Mouse (Mus musculus): ENCODE data around the gene Gm28308.

Gm28308 gene

GRCm38 (mm10) chr6:52246916-52247315 is 33.8 kb upstream of the Gm28308 start:
- DNase-seq (ENCODE audit: low read depth): no peak

- no peak for DNase-seq (ENCODE audit: low read depth)
Observed at GRCm38 (mm10) chr6:52246403-52246803, 33.3 kb upstream of the Gm28308 start.

- DNase-seq (ENCODE audit: low read depth): no peak
Observed at GRCm38 (mm10) chr6:52245757-52246142, 32.6 kb upstream of the Gm28308 start, which contains the start of gene Hoxa11. Hoxa11 (minus strand) TSS chr6:52245810.

- no peak for DNase-seq (ENCODE audit: low read depth)
Observed at GRCm38 (mm10) chr6:52245040-52245756, 32.1 kb upstream of the Gm28308 start.

- no peak for DNase-seq (ENCODE audit: low read depth)
Observed at GRCm38 (mm10) chr6:52244471-52245039, 31.4 kb upstream of the Gm28308 start.

- no peak for DNase-seq (ENCODE audit: low read depth)
Observed at GRCm38 (mm10) chr6:52243681-52244121, 30.6 kb upstream of the Gm28308 start.

- DNase-seq (ENCODE audit: low read depth): no peak
Observed at GRCm38 (mm10) chr6:52242801-52243332, 29.7 kb upstream of the Gm28308 start.

- no peak for DNase-seq (ENCODE audit: low read depth)
Observed at GRCm38 (mm10) chr6:52241001-52241621, 28.0 kb upstream of the Gm28308 start.

- DNase-seq (ENCODE audit: low read depth): peak; percentile 85
Observed at GRCm38 (mm10) chr6:52240389-52241000, 27.4 kb upstream of the Gm28308 start, which contains the start of gene Hoxa10. Hoxa10 (minus strand) TSS chr6:52240854.

GRCm38 (mm10) chr6:52239625-52240388 is 26.7 kb upstream of the Gm28308 start:
- DNase-seq (ENCODE audit: low read depth): no peak

- DNase-seq (ENCODE audit: low read depth): no peak
Observed at GRCm38 (mm10) chr6:52238976-52239375, 25.8 kb upstream of the Gm28308 start.

GRCm38 (mm10) chr6:52238155-52238545 is 25.0 kb upstream of the Gm28308 start:
- no peak for DNase-seq (ENCODE audit: low read depth)

- DNase-seq (ENCODE audit: low read depth): no peak
Observed at GRCm38 (mm10) chr6:52237346-52238154, 24.4 kb upstream of the Gm28308 start.

- no peak for DNase-seq (ENCODE audit: low read depth)
Observed at GRCm38 (mm10) chr6:52236806-52237205, 23.7 kb upstream of the Gm28308 start.

GRCm38 (mm10) chr6:52235866-52236265 is 22.7 kb upstream of the Gm28308 start:
- DNase-seq (ENCODE audit: low read depth): no peak

GRCm38 (mm10) chr6:52235267-52235666 is 22.1 kb upstream of the Gm28308 start:
- DNase-seq (ENCODE audit: low read depth): no peak

GRCm38 (mm10) chr6:52234428-52235140 is 21.4 kb upstream of the Gm28308 start:
- no peak for DNase-seq (ENCODE audit: low read depth)

- DNase-seq (ENCODE audit: low read depth): no peak
Observed at GRCm38 (mm10) chr6:52233546-52234427, 20.6 kb upstream of the Gm28308 start.

- no peak for DNase-seq (ENCODE audit: low read depth)
Observed at GRCm38 (mm10) chr6:52232984-52233545, 19.9 kb upstream of the Gm28308 start.
